Mouse (Mus musculus) hindbrain, embryonic 16.5 days (tissue): ENCODE results near the gene Pyy. TPM values are rescaled to one million over a fixed set of nuclear protein-coding genes. Genes with fewer than 3 reads are reported as not detected.
A peak's percentile ranks its signal among the peaks of the same experiment; 100 is the strongest.

Source experiments
- ATAC-seq: fragments of 200-750 bp; cut with Nextera tagmentation; 2 replicates; pipeline ENCODE4 v1.8.0; 2017; ENCODE audit warnings: moderate TSS enrichment, moderate library complexity
- H3K27ac ChIP-seq: fragments of 300-500 bp; sonication (generic); 2 replicates; pipeline ENCODE4 v1.5.1; 2014; ENCODE audit warnings: low read depth, mild to moderate bottlenecking, control low read depth, low read length, moderate library complexity
- H3K27me3 ChIP-seq: fragments of 300-500 bp; sonication (generic); replicated peaks from 2 replicates; pipeline ENCODE4 v1.6.1; 2014; ENCODE audit warnings: low read length; ENCODE audit not compliant: control insufficient read depth, insufficient read depth
- H3K36me3 ChIP-seq: fragments of 300-500 bp; sonication (generic); 2 replicates; pipeline ENCODE4 v1.6.1; 2014; ENCODE audit warnings: mild to moderate bottlenecking, low read length, moderate library complexity, mixed read lengths; ENCODE audit not compliant: control insufficient read depth, insufficient read depth
- H3K4me1 ChIP-seq: fragments of 300-500 bp; sonication (generic); 2 replicates; pipeline ENCODE4 v1.6.1; 2014; ENCODE audit warnings: low read depth, low read length; ENCODE audit not compliant: control insufficient read depth, insufficient read depth
- H3K4me2 ChIP-seq: fragments of 300-500 bp; sonication (generic); 2 replicates; pipeline ENCODE4 v1.6.1; 2014; ENCODE audit warnings: mild to moderate bottlenecking, low read length, control low read depth, moderate library complexity
- H3K4me3 ChIP-seq: fragments of 300-500 bp; sonication (generic); 2 replicates; pipeline ENCODE4 v1.5.1; 2014; ENCODE audit warnings: mild to moderate bottlenecking, low read length, control low read depth, moderate library complexity
- H3K9ac ChIP-seq: fragments of 300-500 bp; sonication (generic); 2 replicates; pipeline ENCODE4 v1.6.1; 2014; ENCODE audit warnings: low read depth, mild to moderate bottlenecking, control low read depth, low read length, moderate library complexity
- H3K9me3 ChIP-seq: fragments of 300-500 bp; sonication (generic); 2 replicates; pipeline ENCODE4 v1.6.1; 2014; ENCODE audit warnings: mild to moderate bottlenecking, low read length, moderate library complexity; ENCODE audit not compliant: control insufficient read depth
- WGBS: fragments of 180-500 bp; shearing (Covaris S2); extraction: QIAGEN DNeasy Blood & Tissue Kit; methylation state at CpG from one replicate; pipeline ENCODE4 v1.1.7; 2014; 5-methylcytosine and 5-hydroxymethylcytosine counted together
- polyA plus RNA-seq: library from polyadenylated mRNA; unstranded; fragments of >200 nt; fragmentation: Nextera tagmentation; extraction: Ambion mirVana; gene quantifications from 2 replicates; pipeline ENCODE4 v1.2.1, GENCODE M21; 2015

The Pyy gene
- polyA plus RNA-seq, 1 experiment from 2014 or later, result 3.4 TPM

DNA sequence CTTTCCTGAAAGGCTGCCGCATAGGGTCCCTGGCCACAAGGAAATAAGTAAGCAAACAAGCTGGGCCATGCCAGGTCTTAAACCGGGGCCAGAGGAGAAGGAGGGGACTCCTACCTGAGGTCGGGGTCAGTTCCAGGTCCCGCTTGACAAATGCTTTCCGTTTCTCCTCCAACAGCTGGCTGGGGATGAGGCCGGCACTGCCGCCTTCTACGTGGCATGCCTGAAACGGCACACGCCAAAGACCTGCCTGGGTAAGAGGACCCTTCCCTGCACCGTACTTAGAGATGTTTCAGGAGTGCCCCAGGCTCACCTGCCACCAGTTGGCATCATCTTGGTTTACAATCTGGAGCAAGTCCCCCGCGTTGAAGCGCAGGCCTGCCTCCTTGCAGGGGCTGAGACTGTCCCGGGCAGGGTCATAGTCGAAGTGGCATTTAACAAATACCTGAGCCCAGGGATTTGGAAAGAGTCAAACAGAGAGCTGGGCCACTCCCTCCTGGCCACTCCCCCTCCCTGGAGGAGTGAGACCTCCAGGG, 45.6 kb downstream of the Pyy start:
- H3K9me3 ChIP-seq, result no peaks in the 10 kb centered on the region
- H3K27me3 ChIP-seq, result peaks cover 2% of the 10 kb centered on the region; the same call in 1 of the 2 replicates
- peaks cover 15% of the 10 kb centered on the region for H3K36me3 ChIP-seq
- H3K27ac ChIP-seq, result no peak overlapping the region
- H3K4me2 ChIP-seq, result peak overlapping the region; percentile 84
- WGBS, result 34% methylated on average over 16 of the region's 16 CpGs
- no peak overlapping the region for H3K4me3 ChIP-seq
- no peak overlapping the region; the same call in 1 of the 2 replicates for H3K9ac ChIP-seq
- H3K4me1 ChIP-seq, result peaks cover 3% of the 10 kb centered on the region
- no peak for ATAC-seq

DNA sequence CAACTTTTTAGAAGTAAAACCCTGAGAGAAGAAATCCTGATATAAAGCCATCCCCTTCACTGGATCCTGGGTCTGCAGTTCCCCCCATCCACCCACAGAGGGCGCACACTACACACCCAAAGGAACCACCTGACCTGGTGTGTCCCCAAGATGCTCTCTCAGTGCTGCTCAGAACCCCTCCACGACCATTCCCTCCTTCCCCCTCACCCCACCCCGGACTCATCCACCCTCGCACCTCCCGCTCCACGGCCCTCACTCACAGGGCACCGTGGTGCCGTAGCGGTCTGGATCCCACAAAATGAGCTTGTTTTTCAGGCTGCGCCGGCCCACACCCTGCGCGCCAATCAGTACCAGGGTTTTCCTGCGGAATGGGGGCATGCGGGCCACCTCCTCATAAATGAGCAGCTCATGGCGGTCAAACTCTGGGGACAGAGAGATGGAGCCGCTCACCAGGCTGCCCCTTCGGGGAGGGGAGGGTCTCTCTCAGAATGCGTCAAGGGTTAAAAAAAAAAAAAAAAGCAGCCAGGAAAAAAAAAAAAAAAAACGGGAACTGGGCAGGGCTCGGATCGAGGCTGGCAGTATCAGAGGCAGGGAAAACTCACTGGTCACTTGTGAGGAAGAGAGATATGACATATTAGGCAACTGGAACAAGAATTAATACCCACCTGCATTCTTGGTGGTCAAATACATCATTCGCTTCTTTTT, 46.2 kb downstream of the Pyy start:
- Histone ChIP-seq H3K27ac (peak overlapping the region; percentile 25; the same call in 1 of the 2 replicates), H3K4me3 (peak overlapping the region; percentile 42), H3K9me3 (no peaks in the 10 kb centered on the region), H3K4me2 (peak overlapping the region; percentile 84), H3K4me1 (peaks cover 3% of the 10 kb centered on the region), H3K36me3 (peaks cover 15% of the 10 kb centered on the region), H3K27me3 (peaks cover 2% of the 10 kb centered on the region; the same call in 1 of the 2 replicates), H3K9ac (peak overlapping the region; percentile 70)
- peak; percentile 73 for ATAC-seq
- 5% methylated on average over 23 of the region's 23 CpGs for WGBS

Other genes with a start within 250 kb of the Pyy start
- gene Meox1, start 213.5 kb downstream of the Pyy start, polyA plus RNA-seq, result 0.96 and 0.99 TPM in 2 replicates
- gene Sost, start 140.8 kb downstream of the Pyy start, polyA plus RNA-seq, result 0.10 and 0.12 TPM in 2 replicates
- not detected in 2 replicates for gene Cfap97d1, start 123.6 kb downstream of the Pyy start, polyA plus RNA-seq
- gene Dusp3, start 120.8 kb downstream of the Pyy start, polyA plus RNA-seq, result 32.1 and 33.4 TPM in 2 replicates
- gene Mpp3, start 79.4 kb downstream of the Pyy start, polyA plus RNA-seq, result 59.3 and 62.7 TPM in 2 replicates
- gene Cd300lg, start 66.3 kb downstream of the Pyy start, polyA plus RNA-seq, result 0.40 and 0.54 TPM in 2 replicates
- gene Mpp2, start 19.3 kb downstream of the Pyy start, polyA plus RNA-seq, result 37.6 and 41.1 TPM in 2 replicates
- gene Ppy, start 6.5 kb downstream of the Pyy start, polyA plus RNA-seq, result not detected in 2 replicates
- 0.09 TPM in 1 of 2 replicates, not detected in the other for gene Nags, start 37.7 kb upstream of the Pyy start, polyA plus RNA-seq
- 42.2 and 47.7 TPM in 2 replicates for gene Tmem101, start 48.6 kb upstream of the Pyy start, polyA plus RNA-seq
- 99.0 and 116 TPM in 2 replicates for gene Lsm12, start 77.5 kb upstream of the Pyy start, polyA plus RNA-seq
- 44.3 and 45.9 TPM in 2 replicates for gene G6pc3, start 81.8 kb upstream of the Pyy start, polyA plus RNA-seq
- 75.8 and 83.0 TPM in 2 replicates for gene Hdac5, start 122.3 kb upstream of the Pyy start, polyA plus RNA-seq
- gene BC030867, start 141.1 kb upstream of the Pyy start, polyA plus RNA-seq, result 2.9 and 3.6 TPM in 2 replicates
- gene Asb16, start 160.9 kb upstream of the Pyy start, polyA plus RNA-seq, result 0.09 and 0.11 TPM in 2 replicates
- gene Tmub2, start 177.1 kb upstream of the Pyy start, polyA plus RNA-seq, result 81.6 and 85.0 TPM in 2 replicates
- 26.6 and 29.2 TPM in 2 replicates for gene Atxn7l3, start 188.8 kb upstream of the Pyy start, polyA plus RNA-seq
- 70.4 and 76.8 TPM in 2 replicates for gene Ubtf, start 211.9 kb upstream of the Pyy start, polyA plus RNA-seq